Mouse (Mus musculus) liver, postnatal 0 days (tissue): Measurements from ENCODE around the gene Ppm1h.

ENCODE experiments used
- CTCF ChIP-seq: sonication (generic); IDR thresholded peaks from 2 replicates; pipeline ENCODE4 v1.5.1; 2016; ENCODE audit warnings: antibody characterized with exemption, low read depth
- EP300 ChIP-seq: IDR thresholded peaks from 2 replicates; pipeline ENCODE4 v1.6.1; 2016; ENCODE audit warnings: antibody characterized with exemption, low read depth, mild to moderate bottlenecking

DNA sequence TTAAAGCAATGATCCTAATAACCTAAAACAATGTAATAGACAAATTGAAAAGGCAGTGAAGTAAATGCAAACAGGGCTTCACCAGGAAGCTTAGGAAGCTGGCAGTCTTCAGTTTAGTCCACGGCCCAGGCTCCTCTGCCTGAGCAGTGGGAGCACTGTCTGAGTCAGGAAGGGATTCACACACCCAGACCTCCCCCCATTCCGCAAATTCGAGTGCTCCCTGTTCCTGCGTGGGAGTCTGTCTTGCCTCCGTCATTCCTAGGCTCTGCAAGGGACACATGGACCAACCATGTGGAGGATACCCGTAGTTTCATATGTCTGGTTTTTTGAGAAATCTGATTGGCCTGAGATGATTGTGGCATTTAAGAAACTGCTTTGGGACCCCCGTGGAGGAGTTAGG, 67.6 kb downstream of the Ppm1h start:
- no peak for TF ChIP-seq CTCF
- TF ChIP-seq EP300: no peak
